Mouse (Mus musculus): ENCODE data around the gene Vapa. TPM values are rescaled to one million over a fixed set of nuclear protein-coding genes. Genes with fewer than 3 reads are reported as not detected.

Gene Vapa
- total and polyA plus RNA-seq, 3 experiments = 14.3 to 91.4 (median 86.1) TPM

DNA sequence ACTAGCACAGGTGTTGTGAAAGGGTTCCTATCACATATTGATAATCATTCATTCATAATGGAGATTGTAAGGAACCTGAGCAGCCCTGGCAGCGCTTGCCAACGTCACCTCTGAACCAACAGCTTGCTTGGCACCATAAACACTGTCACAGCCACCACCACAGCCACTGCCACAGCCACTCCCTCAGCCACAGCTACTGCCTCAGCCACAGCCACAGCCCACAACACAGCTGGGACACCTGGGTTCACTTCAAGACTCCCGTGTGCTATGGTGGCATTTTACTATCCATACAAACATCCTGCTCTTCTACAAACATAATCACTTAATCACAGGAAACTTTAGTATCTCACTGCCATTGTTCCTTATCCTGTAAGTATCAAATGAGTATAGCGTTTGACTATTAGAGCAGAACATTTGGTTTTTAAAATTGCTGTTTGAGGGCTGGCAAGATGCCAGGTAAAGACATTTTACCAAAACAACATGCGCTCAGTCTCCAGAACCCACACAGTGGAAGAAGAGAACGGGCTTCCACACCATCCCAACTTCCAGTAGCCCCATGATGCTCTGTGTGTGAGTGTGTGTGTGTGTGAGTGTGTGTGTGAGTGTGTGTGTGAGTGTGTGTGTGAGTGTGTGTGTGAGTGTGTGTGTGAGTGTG, 51.9 kb downstream of the Vapa start:
- Histone ChIP-seq H3K79me2 (replicated peaks; ENCODE audit: control insufficient read depth, insufficient read depth, low read length) (no peaks in the 10 kb centered on the region), H3K4me3 (no peak overlapping the region), H3K4me1 (ENCODE audit: control insufficient read depth, insufficient read depth, low read length) (peaks cover 4% of the 10 kb centered on the region; the same call in 1 of the 2 replicates), H3K9ac (ENCODE audit: low read depth, low read length) (no peak overlapping the region), H3K27ac (no peak overlapping the region), H3K27me3 (ENCODE audit: control insufficient read depth, insufficient read depth, low read length) (no peaks in the 10 kb centered on the region), H3K36me3 (ENCODE audit: control insufficient read depth, insufficient read depth, low read length) (no peaks in the 10 kb centered on the region)
- WGBS = 46% methylated on average over 6 of the region's 6 CpGs
- DNase-seq = no peak
- intact Hi-C loops (cut with DNase I) = loop anchor here (10.0 kb wide), 1 partner anchor 237 kb away; no protein-coding TSS in a partner anchor
- TF ChIP-seq POLR2A (IDR thresholded peaks at IDR 0.05; ENCODE audit: insufficient read depth, low read depth, low read length) (no peak), CTCF (IDR thresholded peaks at IDR 0.05) (no peak), EP300 (IDR thresholded peaks at IDR 0.05; ENCODE audit: insufficient read depth, low read depth, low read length) (no peak)

- WGBS = 44% methylated on average over 5 of the region's 5 CpGs
- H3K27me3 ChIP-seq (ENCODE audit: control insufficient read depth, insufficient read depth, low read length) = no peaks in the 10 kb centered on the region
- H3K36me3 ChIP-seq (ENCODE audit: control insufficient read depth, insufficient read depth, low read length) = no peaks in the 10 kb centered on the region
- H3K4me3 ChIP-seq = no peak overlapping the region
- no peaks in the 10 kb centered on the region for H3K79me2 ChIP-seq (replicated peaks; ENCODE audit: control insufficient read depth, insufficient read depth, low read length)
- peaks cover 4% of the 10 kb centered on the region; the same call in 1 of the 2 replicates for H3K4me1 ChIP-seq (ENCODE audit: control insufficient read depth, insufficient read depth, low read length)
- intact Hi-C loops (cut with DNase I) = no loop called here
- H3K9ac ChIP-seq (ENCODE audit: low read depth, low read length) = no peak overlapping the region
- no peak for DNase-seq
- TF ChIP-seq CTCF (IDR thresholded peaks at IDR 0.05) (peak; percentile 59), POLR2A (IDR thresholded peaks at IDR 0.05; ENCODE audit: insufficient read depth, low read depth, low read length) (no peak)
- H3K27ac ChIP-seq = no peak overlapping the region
Measured at GRCm38 (mm10) chr17:65559273-65559672, 54.1 kb downstream of the Vapa start.

- Histone ChIP-seq H3K27me3 (ENCODE audit: control insufficient read depth, insufficient read depth, low read length) (no peaks in the 10 kb centered on the region), H3K79me2 (replicated peaks; ENCODE audit: control insufficient read depth, insufficient read depth, low read length) (no peaks in the 10 kb centered on the region), H3K4me1 (ENCODE audit: control insufficient read depth, insufficient read depth, low read length) (peaks cover 4% of the 10 kb centered on the region; the same call in 1 of the 2 replicates), H3K4me3 (no peak overlapping the region), H3K27ac (no peak overlapping the region), H3K36me3 (ENCODE audit: control insufficient read depth, insufficient read depth, low read length) (no peaks in the 10 kb centered on the region), H3K9ac (ENCODE audit: low read depth, low read length) (no peak overlapping the region)
- DNase-seq = no peak
- no peak for TF ChIP-seq CTCF (IDR thresholded peaks at IDR 0.05)
- no peak for TF ChIP-seq EP300 (IDR thresholded peaks at IDR 0.05; ENCODE audit: insufficient read depth, low read depth, low read length)
- no peak for TF ChIP-seq POLR2A (IDR thresholded peaks at IDR 0.05; ENCODE audit: insufficient read depth, low read depth, low read length)
- 54% methylated on average over 9 of the region's 9 CpGs for WGBS
- intact Hi-C loops (cut with DNase I) = no loop called here
Measured at GRCm38 (mm10) chr17:65558788-65559187, 54.6 kb downstream of the Vapa start.

DNA sequence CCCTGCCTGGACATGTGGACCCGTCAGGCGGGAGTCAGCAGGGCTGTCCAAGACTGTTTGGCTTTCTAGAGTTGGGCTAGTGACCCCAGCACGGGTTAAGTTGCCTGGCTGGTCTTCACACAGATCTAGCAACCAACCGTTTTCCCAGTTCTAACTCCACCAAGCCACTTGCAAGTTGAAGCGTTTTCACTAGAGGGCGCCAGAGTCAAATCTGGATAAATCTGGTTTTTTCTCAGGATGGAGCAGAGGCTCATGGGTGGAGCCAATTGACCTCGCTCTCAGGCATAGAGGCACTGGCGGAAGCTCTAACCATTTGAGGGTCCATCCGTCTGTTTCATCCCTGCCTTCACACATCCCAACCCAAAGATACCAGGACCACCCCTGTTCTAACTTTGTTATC, 55.1 kb downstream of the Vapa start:
- Histone ChIP-seq H3K27me3 (ENCODE audit: control insufficient read depth, insufficient read depth, low read length) (no peaks in the 10 kb centered on the region), H3K27ac (no peak overlapping the region), H3K79me2 (replicated peaks; ENCODE audit: control insufficient read depth, insufficient read depth, low read length) (no peaks in the 10 kb centered on the region), H3K4me1 (ENCODE audit: control insufficient read depth, insufficient read depth, low read length) (peaks cover 2% of the 10 kb centered on the region; the same call in 1 of the 2 replicates), H3K36me3 (ENCODE audit: control insufficient read depth, insufficient read depth, low read length) (no peaks in the 10 kb centered on the region), H3K4me3 (no peak overlapping the region), H3K9ac (ENCODE audit: low read depth, low read length) (no peak overlapping the region)
- intact Hi-C loops (cut with DNase I) = no loop called here
- TF ChIP-seq EP300 (IDR thresholded peaks at IDR 0.05; ENCODE audit: insufficient read depth, low read depth, low read length) = no peak
- TF ChIP-seq CTCF (IDR thresholded peaks at IDR 0.05) = peak; percentile 83
- no peak for TF ChIP-seq POLR2A (IDR thresholded peaks at IDR 0.05; ENCODE audit: insufficient read depth, low read depth, low read length)
- 42% methylated on average over 9 of the region's 9 CpGs for WGBS
- peak; percentile 51 to 61 for DNase-seq

- Histone ChIP-seq H3K79me2 (replicated peaks; ENCODE audit: control insufficient read depth, insufficient read depth, low read length) (no peaks in the 10 kb centered on the region), H3K4me3 (no peak overlapping the region), H3K9ac (ENCODE audit: low read depth, low read length) (no peak overlapping the region), H3K36me3 (ENCODE audit: control insufficient read depth, insufficient read depth, low read length) (no peaks in the 10 kb centered on the region), H3K27me3 (ENCODE audit: control insufficient read depth, insufficient read depth, low read length) (no peaks in the 10 kb centered on the region), H3K27ac (no peak overlapping the region), H3K4me1 (ENCODE audit: control insufficient read depth, insufficient read depth, low read length) (peaks cover 2% of the 10 kb centered on the region; the same call in 1 of the 2 replicates)
- intact Hi-C loops (cut with DNase I) = no loop called here
- 35% methylated on average over 6 of the region's 6 CpGs for WGBS
- DNase-seq = no peak
- TF ChIP-seq EP300 (IDR thresholded peaks at IDR 0.05; ENCODE audit: insufficient read depth, low read depth, low read length) = no peak
Measured at GRCm38 (mm10) chr17:65557212-65557611, 56.1 kb downstream of the Vapa start.

- intact Hi-C loops (cut with DNase I) = no loop called here
- WGBS = 42% methylated on average over 10 of the region's 10 CpGs
- H3K36me3 ChIP-seq (ENCODE audit: control insufficient read depth, insufficient read depth, low read length) = no peaks in the 10 kb centered on the region
- peak in 1 of 2 experiments; percentile 15 for DNase-seq
- H3K27me3 ChIP-seq (ENCODE audit: control insufficient read depth, insufficient read depth, low read length) = no peaks in the 10 kb centered on the region
- no peak for TF ChIP-seq POLR2A (IDR thresholded peaks at IDR 0.05; ENCODE audit: insufficient read depth, low read depth, low read length)
- no peak for TF ChIP-seq CTCF (IDR thresholded peaks at IDR 0.05)
- no peak for TF ChIP-seq EP300 (IDR thresholded peaks at IDR 0.05; ENCODE audit: insufficient read depth, low read depth, low read length)
- peaks cover 2% of the 10 kb centered on the region; the same call in 1 of the 2 replicates for H3K4me1 ChIP-seq (ENCODE audit: control insufficient read depth, insufficient read depth, low read length)
- H3K4me3 ChIP-seq = no peak overlapping the region
- H3K9ac ChIP-seq (ENCODE audit: low read depth, low read length) = no peak overlapping the region
- H3K27ac ChIP-seq = no peak overlapping the region
- no peaks in the 10 kb centered on the region for H3K79me2 ChIP-seq (replicated peaks; ENCODE audit: control insufficient read depth, insufficient read depth, low read length)
Measured at GRCm38 (mm10) chr17:65556798-65557197, 56.6 kb downstream of the Vapa start.

Measured in heart, adult 2 months (tissue).